Mouse (Mus musculus): Measurements from ENCODE around the gene Krt222. TPM values are rescaled to one million over a fixed set of nuclear protein-coding genes. Genes with fewer than 3 reads are reported as not detected.

Krt222 gene
- polyA plus RNA-seq, 1 experiment from 2014 or later = 3.4 TPM

DNA sequence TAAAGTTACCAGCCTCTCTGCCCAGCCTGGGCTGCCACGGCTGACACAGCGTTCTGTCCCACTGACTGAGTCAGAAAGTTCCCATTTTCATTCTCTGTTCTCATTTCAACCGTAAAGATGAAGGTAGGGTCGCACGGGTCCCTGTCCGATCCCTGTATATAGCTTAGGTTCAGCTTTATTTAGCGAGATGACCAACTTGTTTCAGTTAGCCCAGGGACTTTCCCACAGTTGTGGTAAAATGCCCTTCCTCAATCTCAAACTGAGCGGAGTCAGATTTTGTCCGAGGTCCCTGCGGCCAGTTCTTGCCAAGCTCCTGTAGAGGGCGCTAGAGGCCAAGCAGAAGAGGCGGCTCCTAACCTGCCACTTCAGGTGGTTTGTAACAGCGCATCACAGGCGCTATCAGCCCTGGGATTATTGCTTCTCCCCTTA is 54.7 kb downstream of the Krt222 start:
- H3K4me2 ChIP-seq (ENCODE audit: low read length) = no peak overlapping the region
- H3K4me1 ChIP-seq (ENCODE audit: control insufficient read depth in 2 of 2, insufficient read depth in 2 of 2, low read length in 2 of 2) = no peaks in the 10 kb centered on the region
- ATAC-seq (ENCODE audit: insufficient number of reproducible peaks, insufficient read depth, low FRiP score, low read depth) = no peak
- no peaks in the 10 kb centered on the region for H3K9me3 ChIP-seq (ENCODE audit: control insufficient read depth, low read length)
- H3K9ac ChIP-seq (ENCODE audit: low read length) = no peak overlapping the region
- H3K27ac ChIP-seq (replicated peaks in 1 of 2; ENCODE audit: control insufficient read depth in 1 of 2, insufficient read depth in 1 of 2, low read depth in 2 of 2, low read length in 2 of 2) = no peak overlapping the region
- H3K36me3 ChIP-seq (ENCODE audit: control insufficient read depth, insufficient read depth, low read length) = no peaks in the 10 kb centered on the region
- no peak overlapping the region for H3K4me3 ChIP-seq (ENCODE audit: control insufficient read depth in 1 of 2, insufficient read depth in 1 of 2, low read depth in 1 of 2, low read length in 2 of 2)
- H3K27me3 ChIP-seq (ENCODE audit: control insufficient read depth, insufficient read depth, low read length) = peaks cover 4% of the 10 kb centered on the region; the same call in 1 of the 2 replicates
- 21% methylated on average over 14 of the region's 14 CpGs for WGBS

DNA sequence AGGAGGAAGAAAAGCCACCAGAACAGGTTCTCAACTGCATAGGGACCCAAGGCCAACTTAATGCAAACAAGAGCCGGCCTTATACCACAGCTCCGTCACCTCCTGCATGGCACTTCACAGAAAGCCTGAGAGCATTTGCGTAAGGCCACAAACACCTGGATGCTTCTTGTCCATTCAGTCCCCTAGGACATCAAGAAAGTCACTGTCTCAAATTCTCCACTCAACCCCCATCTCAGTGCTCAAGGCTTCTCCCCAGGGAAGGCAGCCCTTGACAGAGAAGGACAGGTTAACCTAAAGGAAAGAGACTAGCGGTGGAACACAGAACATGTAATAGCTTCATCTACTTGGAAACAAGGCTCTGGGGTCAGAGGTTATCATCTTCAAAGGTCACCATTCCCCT is 56.5 kb downstream of the Krt222 start:
- WGBS = 83% methylated on average over 4 of the region's 4 CpGs
- Histone ChIP-seq H3K9ac (ENCODE audit: low read length) (no peak overlapping the region), H3K36me3 (ENCODE audit: control insufficient read depth, insufficient read depth, low read length) (no peaks in the 10 kb centered on the region), H3K27me3 (ENCODE audit: control insufficient read depth, insufficient read depth, low read length) (peaks cover 4% of the 10 kb centered on the region; the same call in 1 of the 2 replicates), H3K4me3 (ENCODE audit: control insufficient read depth in 1 of 2, insufficient read depth in 1 of 2, low read depth in 1 of 2, low read length in 2 of 2) (no peak overlapping the region), H3K4me1 (ENCODE audit: control insufficient read depth in 2 of 2, insufficient read depth in 2 of 2, low read length in 2 of 2) (peaks cover 0 to 3% of the 10 kb centered on the region in 2 experiments; a peak in 2 of 4 replicates), H3K9me3 (ENCODE audit: control insufficient read depth, low read length) (no peaks in the 10 kb centered on the region), H3K4me2 (ENCODE audit: low read length) (no peak overlapping the region), H3K27ac (replicated peaks in 1 of 2; ENCODE audit: control insufficient read depth in 1 of 2, insufficient read depth in 1 of 2, low read depth in 2 of 2, low read length in 2 of 2) (no peak overlapping the region)
- no peak for ATAC-seq (ENCODE audit: insufficient number of reproducible peaks, insufficient read depth, low FRiP score, low read depth)

DNA sequence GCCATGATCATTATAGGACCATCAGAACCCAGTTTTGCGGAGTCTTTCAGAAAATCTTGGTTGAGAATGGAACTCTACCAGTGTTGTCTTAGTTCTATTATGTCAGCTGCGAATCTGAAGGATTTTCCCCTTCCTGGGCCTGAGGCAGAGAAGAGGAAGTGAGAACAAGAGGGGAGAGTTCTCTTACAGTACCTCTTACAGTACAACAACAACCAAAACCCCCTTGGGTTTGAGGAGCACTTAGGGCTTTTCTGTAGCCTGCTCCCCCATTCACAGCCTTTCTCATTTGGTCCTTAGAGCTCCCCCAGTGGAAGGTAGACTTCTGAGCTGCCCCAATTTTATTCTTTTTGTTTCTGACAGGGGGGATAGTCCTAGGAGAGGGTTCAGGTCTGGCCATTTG is 57.0 kb downstream of the Krt222 start:
- Histone ChIP-seq H3K4me3 (ENCODE audit: control insufficient read depth in 1 of 2, insufficient read depth in 1 of 2, low read depth in 1 of 2, low read length in 2 of 2) (no peak overlapping the region), H3K4me1 (ENCODE audit: control insufficient read depth in 2 of 2, insufficient read depth in 2 of 2, low read length in 2 of 2) (peaks cover 0 to 4% of the 10 kb centered on the region in 2 experiments; a peak in 2 of 4 replicates), H3K36me3 (ENCODE audit: control insufficient read depth, insufficient read depth, low read length) (no peaks in the 10 kb centered on the region), H3K27me3 (ENCODE audit: control insufficient read depth, insufficient read depth, low read length) (peaks cover 4% of the 10 kb centered on the region; the same call in 1 of the 2 replicates), H3K4me2 (ENCODE audit: low read length) (no peak overlapping the region), H3K9me3 (ENCODE audit: control insufficient read depth, low read length) (no peaks in the 10 kb centered on the region), H3K27ac (replicated peaks in 1 of 2; ENCODE audit: control insufficient read depth in 1 of 2, insufficient read depth in 1 of 2, low read depth in 2 of 2, low read length in 2 of 2) (no peak overlapping the region), H3K9ac (ENCODE audit: low read length) (no peak overlapping the region)
- no peak for ATAC-seq (ENCODE audit: insufficient number of reproducible peaks, insufficient read depth, low FRiP score, low read depth)
- whole genome bisulfite sequencing = 61% methylated on average over 2 of the region's 2 CpGs

Other genes starting within 250 kb of the Krt222 start
- 169 and 174 TPM in 2 replicates for gene Top2a, start 219.9 kb downstream of the Krt222 start, polyA plus RNA-seq (2014; fragmentation: Nextera tagmentation; extraction: Ambion mirVana)
- 315 and 373 TPM in 2 replicates for gene Igfbp4, start 202.8 kb downstream of the Krt222 start, polyA plus RNA-seq (2014; fragmentation: Nextera tagmentation; extraction: Ambion mirVana)
- gene Tns4, start 154.8 kb downstream of the Krt222 start, polyA plus RNA-seq (2014; fragmentation: Nextera tagmentation; extraction: Ambion mirVana) = 0.11 and 0.19 TPM in 2 replicates
- gene Ccr7, start 89.0 kb downstream of the Krt222 start, polyA plus RNA-seq (2014; fragmentation: Nextera tagmentation; extraction: Ambion mirVana) = 0.16 TPM in 1 of 2 replicates, not detected in the other
- 93.5 and 104 TPM in 2 replicates for gene Smarce1, start 13.1 kb downstream of the Krt222 start, polyA plus RNA-seq (2014; fragmentation: Nextera tagmentation; extraction: Ambion mirVana)
- gene Krt24, start 41.2 kb upstream of the Krt222 start, polyA plus RNA-seq (2014; fragmentation: Nextera tagmentation; extraction: Ambion mirVana) = not detected in 2 replicates
- not detected in 2 replicates for gene Krt25, start 78.9 kb upstream of the Krt222 start, polyA plus RNA-seq (2014; fragmentation: Nextera tagmentation; extraction: Ambion mirVana)
- gene Krt26, start 93.9 kb upstream of the Krt222 start, polyA plus RNA-seq (2014; fragmentation: Nextera tagmentation; extraction: Ambion mirVana) = not detected in 2 replicates
- gene Krt27, start 107.0 kb upstream of the Krt222 start, polyA plus RNA-seq (2014; fragmentation: Nextera tagmentation; extraction: Ambion mirVana) = not detected in 2 replicates
- 0.20 TPM in 1 of 2 replicates, not detected in the other for gene Krt28, start 130.8 kb upstream of the Krt222 start, polyA plus RNA-seq (2014; fragmentation: Nextera tagmentation; extraction: Ambion mirVana)
- 15.7 and 18.4 TPM in 2 replicates for gene Krt10, start 145.3 kb upstream of the Krt222 start, polyA plus RNA-seq (2014; fragmentation: Nextera tagmentation; extraction: Ambion mirVana)
- not detected in 2 replicates for gene Krt12, start 178.2 kb upstream of the Krt222 start, polyA plus RNA-seq (2014; fragmentation: Nextera tagmentation; extraction: Ambion mirVana)
- 0.67 and 0.70 TPM in 2 replicates for gene Krt20, start 194.1 kb upstream of the Krt222 start, polyA plus RNA-seq (2014; fragmentation: Nextera tagmentation; extraction: Ambion mirVana)
- 0.38 TPM in 1 of 2 replicates, not detected in the other for gene Krt23, start 249.1 kb upstream of the Krt222 start, polyA plus RNA-seq (2014; fragmentation: Nextera tagmentation; extraction: Ambion mirVana)

Measured in heart, embryonic 14.5 days (tissue).